Mouse (Mus musculus) adrenal gland, postnatal 10 days (tissue): ENCODE results near the gene Radil. TPM values are rescaled to one million over a fixed set of nuclear protein-coding genes. Genes with fewer than 3 reads are reported as not detected.
A peak's percentile ranks its signal among the peaks of the same experiment; 100 is the strongest.

ENCODE experiments used
- DNase-seq: peaks from one replicate; pipeline ENCODE4 v3.0.0; 2021; ENCODE audit warnings: mixed read lengths
- total RNA-seq, 2 experiments: library from RNA; stranded (reverse); gene quantifications; 2 replicates each; pipeline ENCODE4 v1.2.3; 2021

The Radil gene
- total RNA-seq, 2 experiments from 2014 or later, result 8.0 to 10.7 TPM

- no peak for DNase-seq
These were observed 5.7 kb downstream of the Radil start for GRCm38 (mm10) chr5:142545014-142545795.

- peak; percentile 69 for DNase-seq
These were observed 13.6 kb downstream of the Radil start for GRCm38 (mm10) chr5:142537286-142537685.

DNA sequence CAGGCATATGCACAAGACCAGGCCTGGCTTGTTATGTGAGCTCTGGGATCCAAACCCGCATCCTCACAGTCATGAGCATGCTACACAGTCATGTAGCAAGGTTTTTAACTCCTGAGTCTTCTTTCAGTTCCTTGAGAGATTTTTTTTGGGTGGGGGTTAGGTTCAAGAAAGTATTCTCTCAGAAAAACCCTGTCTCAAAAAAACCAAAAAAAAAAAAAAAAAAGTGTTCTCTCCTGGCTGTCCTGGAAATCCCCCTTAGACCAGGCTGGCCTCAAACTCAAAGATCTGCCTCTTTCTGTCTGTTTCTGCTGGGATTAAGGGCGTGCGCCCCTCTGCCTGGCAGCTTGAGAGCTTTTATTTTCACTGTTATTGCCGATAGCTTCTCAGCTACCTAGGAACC, 15.5 kb downstream of the Radil start:
- DNase-seq, result no peak

- no peak for DNase-seq
These were observed 21.0 kb downstream of the Radil start, which contains the start of gene Papolb for GRCm38 (mm10) chr5:142529915-142530314. Gene Papolb (minus strand): TSS chr5:142530076.

GRCm38 (mm10) chr5:142524711-142525464, 26.0 kb downstream of the Radil start:
- DNase-seq, result no peak

GRCm38 (mm10) chr5:142521195-142521866, 29.6 kb downstream of the Radil start:
- no peak for DNase-seq

DNA sequence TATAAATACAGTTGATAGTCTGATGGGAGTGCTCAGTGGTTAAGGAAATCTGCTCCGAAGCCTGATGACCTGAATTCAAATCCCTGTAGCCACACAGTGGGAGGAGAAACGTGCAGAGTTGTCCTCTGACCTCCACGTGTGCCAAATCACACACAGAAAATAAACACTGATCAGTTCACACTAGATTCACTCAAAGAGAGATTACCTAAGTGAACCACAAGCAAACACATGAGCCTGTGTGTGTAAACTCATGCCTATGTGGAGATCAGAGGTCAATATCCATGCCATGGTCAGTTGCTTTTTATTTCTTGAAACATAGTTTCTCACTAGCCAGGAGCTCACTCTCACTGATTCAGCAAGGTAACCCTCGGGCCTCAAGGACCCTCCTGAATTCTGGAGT, 30.5 kb downstream of the Radil start:
- no peak for DNase-seq

GRCm38 (mm10) chr5:142518973-142519372, 31.9 kb downstream of the Radil start:
- no peak for DNase-seq

DNA sequence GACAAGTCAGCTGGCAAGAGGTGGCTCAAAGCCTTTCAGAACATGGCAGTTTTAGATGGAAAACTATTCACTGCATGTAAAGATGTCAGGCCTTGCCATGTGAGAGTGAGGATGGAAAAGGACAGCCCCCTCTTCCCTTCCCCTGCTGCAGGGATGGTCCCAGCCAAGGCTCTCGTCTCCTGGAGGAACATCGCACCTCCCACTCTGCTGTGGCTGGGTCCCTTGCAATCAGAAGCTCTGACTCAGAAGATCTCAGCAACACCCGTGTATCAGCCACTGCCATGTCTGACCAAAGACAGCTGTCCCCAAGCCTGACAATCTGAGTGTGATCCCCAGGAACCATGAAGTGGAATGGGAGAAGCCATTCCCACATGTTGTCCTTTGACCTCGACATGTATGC, 38.8 kb downstream of the Radil start:
- no peak for DNase-seq

- no peak for DNase-seq
These were observed 40.9 kb downstream of the Radil start for GRCm38 (mm10) chr5:142510061-142510414.

GRCm38 (mm10) chr5:142509141-142510060, 41.5 kb downstream of the Radil start:
- DNase-seq, result no peak

- peak; percentile 35 for DNase-seq
These were observed 45.0 kb downstream of the Radil start for GRCm38 (mm10) chr5:142505695-142506423.

- no peak for DNase-seq
These were observed 46.7 kb downstream of the Radil start for GRCm38 (mm10) chr5:142504175-142504574.

GRCm38 (mm10) chr5:142502414-142502813, 48.5 kb downstream of the Radil start:
- peak; percentile 85 for DNase-seq

DNA sequence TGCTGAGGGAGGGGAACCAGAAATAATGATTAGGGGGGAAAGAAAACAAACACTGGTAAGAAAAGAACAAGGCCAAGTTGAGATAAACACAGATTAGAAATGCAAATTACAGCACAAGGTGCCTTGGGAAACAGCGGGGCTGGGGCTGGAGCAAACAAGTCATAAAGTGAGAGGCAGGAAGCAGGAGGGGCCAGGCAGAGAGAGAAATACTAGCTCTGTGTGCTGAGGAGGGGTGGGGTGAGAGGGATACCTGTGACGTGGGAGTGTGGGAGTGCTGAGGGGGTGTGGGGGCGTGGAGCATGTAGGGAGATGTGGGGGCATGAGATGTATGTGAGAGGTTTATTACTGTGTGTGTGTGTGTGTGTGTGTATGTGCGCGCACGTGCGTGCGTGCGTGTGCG, 50.0 kb downstream of the Radil start:
- no peak for DNase-seq

GRCm38 (mm10) chr5:142498964-142499363, 51.9 kb downstream of the Radil start:
- peak; percentile 54 for DNase-seq

DNA sequence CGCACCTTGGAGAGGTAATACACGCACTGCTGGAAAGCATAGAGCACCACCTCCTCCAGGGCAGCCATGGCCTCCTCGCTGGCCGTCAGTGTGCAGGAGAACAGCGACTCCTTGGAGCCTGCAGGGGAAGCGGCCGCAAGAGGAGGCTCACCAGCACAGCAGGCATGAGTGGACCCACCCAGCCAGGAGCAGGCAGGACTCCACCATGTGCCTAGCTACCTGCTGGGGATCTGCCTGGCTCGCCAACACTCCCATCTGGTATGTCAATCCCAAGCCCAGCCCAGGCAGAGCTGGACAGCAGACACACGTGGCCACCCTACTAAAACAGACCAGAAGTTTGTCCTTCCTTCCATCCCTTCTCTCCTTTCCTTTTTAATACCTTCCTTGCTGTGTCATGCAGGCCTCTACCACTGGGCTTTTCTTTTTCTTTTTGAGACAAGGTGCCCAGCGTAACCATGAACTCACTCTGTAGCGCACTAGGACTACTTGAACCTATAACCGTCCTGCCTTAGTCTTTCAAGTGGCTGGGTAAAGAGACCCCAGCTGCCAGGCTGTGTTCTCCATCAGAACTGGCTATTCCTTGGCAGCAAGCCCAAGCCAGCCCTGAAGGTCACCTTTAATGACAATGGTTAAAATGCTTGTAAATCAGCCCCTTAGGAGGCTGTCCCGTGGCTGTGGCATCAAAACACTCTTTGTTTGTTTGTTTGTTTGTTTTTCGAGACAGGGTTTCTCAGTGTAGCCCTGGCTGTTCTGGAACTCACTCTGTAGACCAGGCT, 55.4 kb downstream of the Radil start:
- peak; percentile 53 for DNase-seq

DNA sequence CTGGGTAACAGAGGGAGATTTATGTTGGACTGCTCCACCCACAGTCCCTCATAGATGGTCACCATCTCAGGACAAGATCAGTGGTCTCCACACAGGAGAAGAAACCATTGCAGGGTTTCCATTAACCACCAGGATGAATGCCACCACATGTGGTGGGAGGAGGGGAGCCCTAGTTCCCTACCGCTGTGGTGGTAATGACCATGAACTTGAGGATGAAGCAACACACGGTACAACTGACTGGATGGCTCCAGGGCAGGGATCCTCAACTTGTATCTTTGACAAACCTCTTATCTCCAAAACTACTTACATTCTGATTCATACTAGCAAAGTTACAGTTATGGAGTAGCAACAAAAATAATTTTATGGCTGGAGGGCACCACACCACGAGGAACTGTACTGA, 57.6 kb downstream of the Radil start:
- DNase-seq, result no peak

DNA sequence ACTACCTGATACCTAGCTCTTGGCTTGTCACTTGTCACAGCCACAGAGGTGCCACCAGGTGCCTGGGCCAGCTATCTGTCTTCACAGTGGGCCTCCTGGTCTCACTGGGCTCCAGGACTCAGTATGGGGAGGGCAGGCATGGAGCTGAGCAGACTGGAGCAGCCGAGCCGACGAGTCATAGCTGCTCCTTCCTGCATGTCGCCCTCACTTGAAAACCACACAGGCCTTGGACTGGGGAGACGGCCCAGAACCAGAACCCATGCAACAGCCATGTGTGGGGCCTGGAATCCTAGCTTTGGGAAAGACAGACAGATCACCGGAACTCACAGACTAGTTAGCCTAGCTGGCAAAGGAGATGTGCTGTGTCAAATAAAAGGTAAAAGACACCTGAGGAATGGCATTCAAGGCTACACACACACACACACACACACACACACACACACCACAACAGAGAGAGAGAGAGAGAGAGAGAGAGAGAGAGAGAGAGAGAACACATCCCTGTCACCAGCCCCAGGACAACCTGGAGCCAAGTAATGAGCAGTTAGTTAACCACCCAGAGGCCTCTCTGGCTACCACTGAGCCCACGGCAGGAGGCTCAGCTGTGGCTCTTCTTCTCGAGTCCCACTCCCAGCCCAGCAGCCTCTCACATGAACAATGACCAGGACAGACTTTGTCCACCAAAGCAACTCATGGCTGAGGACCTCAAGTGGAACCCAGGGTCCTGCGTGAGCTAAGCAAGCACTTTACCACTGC, 60.8 kb downstream of the Radil start:
- no peak for DNase-seq

DNA sequence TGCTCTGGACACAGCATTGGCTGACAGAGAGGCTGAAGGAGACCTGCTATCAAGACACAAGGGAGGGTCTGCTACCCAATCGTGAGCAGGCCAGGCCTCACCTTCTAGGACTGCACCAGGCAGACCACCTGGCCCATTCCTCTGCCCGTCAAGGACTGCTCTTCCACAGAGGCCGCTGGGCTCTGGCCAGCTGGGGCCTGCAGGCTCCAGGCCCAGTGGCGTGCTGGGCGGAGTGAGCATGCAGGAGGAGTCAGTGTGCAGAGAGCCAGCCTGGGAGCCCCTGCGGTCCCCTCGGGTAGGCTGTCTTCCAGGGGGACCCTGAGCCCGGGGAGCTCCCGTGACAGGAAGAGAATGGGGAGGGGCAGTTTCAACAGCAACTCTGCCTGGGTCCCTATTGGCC, 64.2 kb downstream of the Radil start:
- no peak for DNase-seq
